Comparison of ENCODE assay signal across 9 mouse cellular contexts in genomic region chr1:131754916-131755315, GRCm38 (mm10). TPM values are rescaled to one million over a fixed set of nuclear protein-coding genes. Genes with fewer than 3 reads are reported as not detected.
DNase-seq lines count a peak whose midpoint lies in the region; ATAC-seq and TF ChIP-seq lines count a peak whose summit lies in the region.
"Had no signal": no experiment of that assay in that cellular context is flagged by ENCODE, and none has a peak within 500 bp of the region (broad histone marks: within the 10 kb centered on the region; RNA-seq: fewer than 3 reads in every experiment).

No protein-coding gene starts in this region.

- no peak overlapping the region for H3K4me3 ChIP-seq in cerebellum, adult 2 months (replicated peaks; ENCODE audit: insufficient read depth, low read depth, low read length)
- no peak overlapping the region for H3K4me3 ChIP-seq in heart, embryonic 16.5 days (ENCODE audit: low read length)
- H3K4me3 ChIP-seq in hindbrain, embryonic 12.5 days = no peak overlapping the region
- H3K4me3 ChIP-seq: neural tube, embryonic 12.5 days had no signal

- ATAC-seq in heart, embryonic 16.5 days (replicated peaks; ENCODE audit: extremely low read depth, insufficient read depth, low FRiP score) = 0 out of 2 replicates have a peak, but pooled peaks have one; percentile 58
- no peak for ATAC-seq in hindbrain, embryonic 12.5 days (ENCODE audit: low FRiP score)

- whole genome bisulfite sequencing in cerebellum, adult 2 months = 51% methylated on average over 4 of the region's 4 CpGs
- WGBS in heart, embryonic 16.5 days = 51% methylated on average over 4 of the region's 4 CpGs
- 93% methylated on average over 4 of the region's 4 CpGs for WGBS in hindbrain, embryonic 12.5 days

- no peak overlapping the region for H3K27ac ChIP-seq in cerebellum, adult 2 months (ENCODE audit: insufficient read depth, low read length)
- H3K27ac ChIP-seq in heart, embryonic 16.5 days (ENCODE audit: low read length) = peak overlapping the region; percentile 54
- no peak overlapping the region for H3K27ac ChIP-seq in hindbrain, embryonic 12.5 days
- H3K27ac ChIP-seq: neural tube, embryonic 12.5 days had no signal

- H3K4me2 ChIP-seq in heart, embryonic 16.5 days (ENCODE audit: low read depth, low read length) = no peak overlapping the region
- no peak overlapping the region for H3K4me2 ChIP-seq in hindbrain, embryonic 12.5 days (replicated peaks)
- H3K4me2 ChIP-seq: neural tube, embryonic 12.5 days had no signal

- DNase-seq in cerebellum, postnatal 10 days = peak; percentile 70 to 75
- DNase-seq in cerebellum, adult 2 months = no peak
- DNase-seq in adrenal gland, postnatal 4 days (ENCODE audit: low spot score in 2 of 2) = peak; percentile 40 to 55
- peak; percentile 48 for DNase-seq in lung, postnatal 10 days
- no peak for DNase-seq in spleen, postnatal 14 days (ENCODE audit: low spot score in 2 of 2)
- DNase-seq in urinary bladder, postnatal 14 days (ENCODE audit: low spot score) = no peak

- H3K27me3 ChIP-seq in cerebellum, adult 2 months (ENCODE audit: control insufficient read depth, insufficient read depth, low read length) = no peaks in the 10 kb centered on the region
- no peaks in the 10 kb centered on the region for H3K27me3 ChIP-seq in heart, embryonic 16.5 days (ENCODE audit: control insufficient read depth, insufficient read depth, low read length)
- no peaks in the 10 kb centered on the region for H3K27me3 ChIP-seq in hindbrain, embryonic 12.5 days
- H3K27me3 ChIP-seq: neural tube, embryonic 12.5 days had no signal

- no peak for TF ChIP-seq POLR2A in cerebellum, adult 2 months (IDR thresholded peaks at IDR 0.05; ENCODE audit: borderline replicate concordance, insufficient read depth, low read length)

- H3K9ac ChIP-seq in heart, embryonic 16.5 days (ENCODE audit: low read length) = no peak overlapping the region
- H3K9ac ChIP-seq in hindbrain, embryonic 12.5 days = no peak overlapping the region
- H3K9ac ChIP-seq: neural tube, embryonic 12.5 days had no signal

- no peaks in the 10 kb centered on the region for H3K36me3 ChIP-seq in heart, embryonic 16.5 days (ENCODE audit: control insufficient read depth, insufficient read depth)
- no peaks in the 10 kb centered on the region for H3K36me3 ChIP-seq in hindbrain, embryonic 12.5 days
- H3K36me3 ChIP-seq: neural tube, embryonic 12.5 days had no signal

- H3K9me3 ChIP-seq in heart, embryonic 16.5 days (replicated peaks; ENCODE audit: control insufficient read depth, low read length) = no peaks in the 10 kb centered on the region
- H3K9me3 ChIP-seq in hindbrain, embryonic 12.5 days (replicated peaks) = no peaks in the 10 kb centered on the region
- H3K9me3 ChIP-seq: neural tube, embryonic 12.5 days had no signal

- H3K4me1 ChIP-seq in cerebellum, adult 2 months (ENCODE audit: control insufficient read depth, insufficient read depth, low read length) = peaks cover 22% of the 10 kb centered on the region
- H3K4me1 ChIP-seq in heart, embryonic 16.5 days (ENCODE audit: control insufficient read depth, insufficient read depth, low read length) = peaks cover 20% of the 10 kb centered on the region
- peaks cover 11% of the 10 kb centered on the region; the same call in 1 of the 2 replicates for H3K4me1 ChIP-seq in hindbrain, embryonic 12.5 days

- no peak for TF ChIP-seq CTCF in cerebellum, adult 2 months (IDR thresholded peaks at IDR 0.05; ENCODE audit: borderline replicate concordance, insufficient read depth, low read depth, low read length)

RNA-seq across cellular contexts. Expression of gene Slc26a9, which starts 11.1 kb away (rescaled TPM):
- 0.05 TPM in 2 replicates for polyA plus RNA-seq in cerebellum, adult 2 months (2012; rRNA removed)
- total RNA-seq in adrenal gland, postnatal 4 days (2021) = under 1 TPM; 0.51 to 0.73 TPM
- 0.07 and 0.80 TPM in 2 replicates for polyA plus RNA-seq in heart, embryonic 16.5 days (2015; fragmentation: Nextera tagmentation; extraction: Ambion mirVana)
- polyA plus RNA-seq in hindbrain, embryonic 12.5 days (2016; fragmentation: Nextera tagmentation; extraction: Ambion mirVana) = 0.07 and 0.13 TPM in 2 replicates
- polyA plus RNA-seq: neural tube, embryonic 12.5 days had no signal

RNA-seq across cellular contexts. Expression of gene Pm20d1, which starts 42.3 kb away (rescaled TPM):
- polyA plus RNA-seq in cerebellum, adult 2 months (2012; rRNA removed) = 2.1 and 2.7 TPM in 2 replicates
- total RNA-seq in adrenal gland, postnatal 4 days (2021) = 10 to 100 TPM; 11.0 to 11.5 TPM
- polyA plus RNA-seq in heart, embryonic 16.5 days (2015; fragmentation: Nextera tagmentation; extraction: Ambion mirVana) = 2.0 and 2.6 TPM in 2 replicates
- polyA plus RNA-seq in hindbrain, embryonic 12.5 days (2016; fragmentation: Nextera tagmentation; extraction: Ambion mirVana) = 0.35 and 0.42 TPM in 2 replicates

Comparison
In these comparisons a context has a peak if more than half of its experiments do, and no peak if none do; other contexts are left out.
1. DNase-seq: peak in cerebellum, postnatal 10 days (2 of 2), adrenal gland, postnatal 4 days (2 of 2) and lung, postnatal 10 days (single experiment); none in cerebellum, adult 2 months (0 of 2), spleen, postnatal 14 days (0 of 2) and urinary bladder, postnatal 14 days (single experiment).